Mouse (Mus musculus) thymus, postnatal 4 days (tissue): ENCODE measurements around the gene Hist1h2ba.

Experiments
- DNase-seq: peaks from one replicate; pipeline ENCODE4 v3.0.0; 2021

The Hist1h2ba gene

DNA sequence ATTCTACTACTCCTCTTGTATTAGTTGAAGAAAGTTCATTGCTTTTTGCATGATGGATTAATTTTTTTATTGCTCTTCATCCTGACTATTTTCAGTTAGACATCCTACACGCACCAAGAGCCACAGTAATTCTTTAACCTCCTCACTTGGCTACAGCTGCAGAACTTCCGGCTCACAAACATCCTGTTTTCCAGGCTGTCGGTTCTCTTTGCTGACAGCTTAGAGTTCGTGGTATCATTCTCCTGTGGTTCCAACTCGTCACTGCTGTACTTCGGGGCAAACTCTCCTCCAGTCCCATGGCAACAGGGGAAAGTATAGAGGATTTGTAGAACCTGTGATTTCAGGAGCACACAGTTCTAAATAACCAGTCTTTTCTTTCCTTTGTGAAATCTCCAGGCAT is 35.7 kb downstream of the Hist1h2ba start:
- peak; percentile 20 for DNase-seq

DNA sequence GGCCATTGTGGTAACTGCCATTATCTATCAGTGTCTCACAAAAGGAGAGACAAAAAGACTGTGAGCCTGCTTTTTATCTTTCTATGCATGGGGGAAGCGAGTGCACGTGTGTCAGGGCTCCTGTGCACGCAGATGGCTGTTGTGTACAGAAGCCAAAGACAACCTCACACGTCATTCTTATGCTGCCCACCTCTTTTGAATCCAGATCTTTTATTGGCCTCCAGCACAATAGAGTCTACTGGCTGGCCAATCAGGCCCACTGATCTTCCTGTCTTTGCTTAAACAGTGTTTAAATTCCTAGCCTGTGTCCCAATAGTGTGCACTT is 40.7 kb downstream of the Hist1h2ba start:
- DNase-seq = no peak

DNA sequence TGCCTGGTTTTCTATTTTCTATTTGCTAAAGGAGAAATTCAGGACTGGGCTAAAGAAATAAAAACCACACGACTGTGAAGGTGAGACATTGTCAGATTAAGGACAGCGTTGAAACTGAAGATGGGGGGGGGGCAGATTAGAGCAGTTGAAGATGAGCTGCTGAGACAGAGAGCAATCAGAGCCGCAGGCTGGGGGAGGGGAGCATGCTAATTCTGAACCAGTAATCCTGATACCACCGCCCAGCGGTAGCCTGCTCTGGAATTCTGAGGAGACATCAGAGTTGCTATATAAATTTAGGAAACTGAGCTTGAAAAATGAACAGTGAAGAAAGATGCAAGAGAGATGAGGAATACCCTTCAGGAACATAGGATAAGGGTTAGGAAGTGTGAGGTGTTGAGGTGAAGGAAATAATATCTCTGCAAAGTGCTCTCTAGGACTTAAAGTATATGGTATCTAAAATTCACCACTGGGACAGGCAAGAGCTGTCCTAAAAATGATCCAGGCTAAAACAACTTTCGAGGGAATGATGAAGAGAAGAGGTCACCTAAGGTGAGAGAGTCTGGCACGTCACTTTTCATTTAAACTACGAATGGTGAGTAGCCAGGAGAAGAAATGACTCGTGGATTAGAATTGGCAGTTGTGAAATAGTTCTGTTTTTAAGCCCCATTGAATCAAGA is 41.2 kb downstream of the Hist1h2ba start:
- no peak for DNase-seq

DNA sequence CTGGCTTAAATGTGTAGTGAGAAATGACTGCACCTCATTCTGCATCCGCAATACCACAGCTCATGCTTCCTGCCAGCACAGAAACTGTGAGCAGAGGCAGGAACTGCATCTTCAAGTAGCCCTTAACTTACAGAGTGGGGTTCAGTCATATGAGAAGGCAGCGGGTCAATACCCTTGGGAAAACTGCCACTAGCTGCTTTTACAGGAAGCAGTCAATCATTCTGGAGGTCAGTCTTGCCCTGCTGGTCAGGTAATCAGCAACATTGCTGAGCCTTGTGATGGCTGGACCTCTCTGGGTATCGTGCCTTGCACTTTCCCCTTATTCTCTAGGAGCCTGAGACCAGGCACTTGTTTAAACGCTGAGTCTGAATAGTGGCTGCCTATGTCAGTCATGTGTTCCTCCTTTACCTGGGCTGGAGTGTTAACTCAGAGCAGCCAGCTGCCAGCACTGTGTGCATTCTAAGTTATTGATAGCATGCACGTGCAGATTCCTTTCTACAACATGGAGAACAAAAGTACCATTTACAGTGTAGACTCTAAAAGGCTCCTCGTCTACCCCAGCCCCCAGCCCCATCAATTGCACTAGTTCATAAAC is 44.8 kb downstream of the Hist1h2ba start:
- no peak for DNase-seq

DNA sequence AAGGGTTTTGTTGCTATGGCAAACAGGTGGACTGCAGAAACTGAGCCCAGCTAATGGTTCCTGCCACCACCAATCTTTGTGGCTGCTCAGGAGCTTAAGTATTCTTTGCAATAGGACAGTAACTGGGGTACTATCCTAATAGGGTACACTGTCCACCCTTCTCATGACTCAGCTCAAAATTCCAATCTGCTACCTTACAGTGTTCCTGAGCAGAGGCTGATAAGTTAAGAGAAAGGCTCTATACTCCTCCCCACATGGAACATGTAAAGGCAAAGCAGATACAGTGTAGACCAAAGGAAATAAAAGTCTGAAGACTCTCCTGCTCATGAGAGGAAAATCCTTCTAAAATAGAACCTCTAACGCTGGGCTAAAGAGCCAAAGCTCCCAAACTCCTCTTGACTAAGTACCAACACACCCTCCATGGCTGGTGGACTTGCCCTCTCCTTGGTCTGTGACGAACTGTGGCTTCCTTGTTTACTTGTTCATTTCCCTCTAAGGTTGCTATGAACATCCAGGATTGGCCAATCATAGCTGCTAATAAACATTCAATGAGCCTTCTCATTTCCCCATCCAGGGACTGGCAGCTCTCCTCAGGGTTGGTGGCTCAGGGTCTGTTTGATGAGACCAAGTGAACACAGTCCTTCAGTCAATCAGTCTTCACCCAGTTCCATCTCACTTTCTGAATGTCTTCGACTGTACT is 46.8 kb downstream of the Hist1h2ba start:
- no peak for DNase-seq

DNA sequence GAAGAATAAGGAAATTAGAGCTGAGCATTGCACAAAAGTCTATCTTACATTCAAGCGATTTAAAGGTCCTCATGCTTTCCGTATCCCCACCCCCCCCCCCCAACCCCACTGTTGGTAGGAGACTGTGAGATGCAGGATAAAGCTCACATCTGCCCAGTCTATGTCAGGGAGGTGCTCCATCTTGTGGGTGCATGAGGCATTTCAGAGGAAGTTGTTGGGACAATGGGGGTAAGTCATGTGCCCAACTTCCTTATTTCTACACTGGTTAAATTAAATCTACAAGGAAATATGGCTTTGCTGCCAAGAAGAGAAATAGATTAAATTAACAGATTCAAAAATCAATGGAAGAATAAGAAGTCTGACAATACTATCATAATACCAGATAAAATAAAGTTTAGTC is 48.4 kb downstream of the Hist1h2ba start:
- peak; percentile 46 for DNase-seq
